Mouse (Mus musculus) cortical plate, adult 2 months (tissue): Measurements from ENCODE around the gene 0610009B22Rik.

Experiments used
- CTCF ChIP-seq: fragments of 200-500 bp; IDR thresholded peaks from 2 replicates; pipeline ENCODE4 v1.5.1; 2011; ENCODE audit warnings: mild to moderate bottlenecking, control low read depth, low read length; ENCODE audit not compliant: insufficient read depth; ENCODE audit errors: extremely low read depth
- POLR2A ChIP-seq: fragments of 200-500 bp; IDR thresholded peaks from 2 replicates; pipeline ENCODE4 v1.6.1; 2011; ENCODE audit warnings: mild to moderate bottlenecking, low read length, control low read depth; ENCODE audit not compliant: insufficient read depth; ENCODE audit errors: extremely low read depth

DNA sequence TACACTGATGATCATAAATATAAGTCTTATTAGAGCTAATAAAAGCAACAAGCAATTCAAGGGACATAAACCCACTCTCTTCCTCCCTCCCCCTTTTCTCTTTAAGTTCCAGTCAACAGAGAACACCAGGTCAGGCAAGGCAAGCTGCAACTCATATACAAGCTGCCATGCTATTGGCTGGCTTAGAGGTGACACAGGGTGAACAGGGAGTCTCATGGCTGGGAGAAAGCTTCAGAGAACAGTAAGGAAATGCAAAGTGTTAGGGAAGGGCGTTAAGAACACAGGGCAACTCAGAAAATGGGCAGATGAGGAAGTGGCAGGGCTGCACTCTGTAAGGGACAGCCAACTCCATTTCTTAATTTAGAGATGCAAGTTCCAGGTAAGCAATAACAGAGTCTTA is 44.2 kb upstream of the 0610009B22Rik start:
- TF ChIP-seq CTCF: no peak
- no peak for TF ChIP-seq POLR2A
